Comparison of ENCODE assay signal across 11 mouse cellular contexts in genomic region chr14:103816637-103817308, GRCm38 (mm10). TPM values are rescaled to one million over a fixed set of nuclear protein-coding genes. Genes with fewer than 3 reads are reported as not detected.
DNase-seq lines count a peak whose midpoint lies in the region; ATAC-seq and TF ChIP-seq lines count a peak whose summit lies in the region.
"Had no signal": no experiment of that assay in that cellular context is flagged by ENCODE, and none has a peak within 500 bp of the region (broad histone marks: within the 10 kb centered on the region; RNA-seq: fewer than 3 reads in every experiment).

No protein-coding gene starts in this region.

- no peak overlapping the region for H3K4me3 ChIP-seq in limb, embryonic 12.5 days (replicated peaks)
- H3K4me3 ChIP-seq in limb, embryonic 10.5 days, result no peak overlapping the region
- H3K4me3 ChIP-seq in small intestine, adult 2 months (ENCODE audit: low read depth, low read length), result no peak overlapping the region
- H3K4me3 ChIP-seq: forebrain, embryonic 10.5 days; myocyte had no signal

- ATAC-seq in limb, embryonic 12.5 days (ENCODE audit: insufficient number of reproducible peaks, insufficient read depth, low FRiP score, low TSS enrichment, low read depth), result no peak

- no peak overlapping the region for H3K9ac ChIP-seq in limb, embryonic 12.5 days (replicated peaks)

- no peak for DNase-seq in limb, embryonic 10.5 days (ENCODE audit: low spot score)
- peak; percentile 33 to 43 for DNase-seq in heart, postnatal 10 days
- peak; percentile 52 to 84 for DNase-seq in kidney, postnatal 36 days
- no peak for DNase-seq in layer of hippocampus, adult 9-11 months
- no peak for DNase-seq in T-cell, adult 2 months (ENCODE audit: low spot score)
- no peak for DNase-seq in frontal cortex, postnatal 10 days (ENCODE audit: low spot score in 2 of 2)
- DNase-seq: layer of hippocampus, postnatal 36 days had no signal

- intact Hi-C loops in heart, postnatal 10 days (cut with DNase I), result loop anchor here (2.0 to 5.0 kb wide), 2 partner anchors 32 to 136 kb away; no protein-coding TSS in a partner anchor

- peaks cover 3% of the 10 kb centered on the region; the same call in 1 of the 2 replicates for H3K27me3 ChIP-seq in limb, embryonic 12.5 days
- H3K27me3 ChIP-seq in limb, embryonic 10.5 days (ENCODE audit: low read depth, poor library complexity, severe bottlenecking), result no peaks in the 10 kb centered on the region
- H3K27me3 ChIP-seq in small intestine, adult 2 months (ENCODE audit: control insufficient read depth, insufficient read depth, low read length), result no peaks in the 10 kb centered on the region

- H3K4me1 ChIP-seq in limb, embryonic 12.5 days (replicated peaks), result 0 out of 2 replicates have a peak, but pooled peaks cover 5% of the 10 kb centered on the region
- peaks cover 3% of the 10 kb centered on the region; the same call in 1 of the 2 replicates for H3K4me1 ChIP-seq in limb, embryonic 10.5 days
- H3K4me1 ChIP-seq in small intestine, adult 2 months (ENCODE audit: control insufficient read depth, insufficient read depth, insufficient read length, low read length), result no peaks in the 10 kb centered on the region; the same call in 1 of the 2 replicates

- no peak for TF ChIP-seq CTCF in small intestine, adult 2 months (IDR thresholded peaks at IDR 0.05; ENCODE audit: extremely low read depth, insufficient read length, insufficient replicate concordance, low read depth, low read length)

- 49% methylated on average over 25 of the region's 25 CpGs for WGBS in limb, embryonic 12.5 days
- WGBS in limb, embryonic 10.5 days, result 86% methylated on average over 25 of the region's 25 CpGs
- WGBS in small intestine, adult 2 months, result 70% methylated on average over 25 of the region's 25 CpGs

- no peak for TF ChIP-seq POLR2A in small intestine, adult 2 months (IDR thresholded peaks at IDR 0.05; ENCODE audit: low read depth, low read length)

- no peak overlapping the region for H3K27ac ChIP-seq in limb, embryonic 12.5 days
- no peak overlapping the region for H3K27ac ChIP-seq in limb, embryonic 10.5 days
- 0 out of 2 replicates have a peak overlapping the region, but pooled peaks have one; percentile 2 for H3K27ac ChIP-seq in small intestine, adult 2 months (ENCODE audit: insufficient read depth, low read depth, low read length)
- H3K27ac ChIP-seq: forebrain, embryonic 10.5 days had no signal

- no peaks in the 10 kb centered on the region for H3K36me3 ChIP-seq in limb, embryonic 12.5 days
- no peaks in the 10 kb centered on the region for H3K36me3 ChIP-seq in limb, embryonic 10.5 days
- H3K36me3 ChIP-seq in small intestine, adult 2 months (ENCODE audit: control insufficient read depth, insufficient read depth, low read length), result no peaks in the 10 kb centered on the region

- H3K4me2 ChIP-seq in limb, embryonic 12.5 days, result peak overlapping the region; percentile 41

- H3K9me3 ChIP-seq in limb, embryonic 12.5 days, result no peaks in the 10 kb centered on the region
- no peaks in the 10 kb centered on the region for H3K9me3 ChIP-seq in limb, embryonic 10.5 days (replicated peaks)
- H3K9me3 ChIP-seq: forebrain, embryonic 10.5 days had no signal

RNA-seq across cellular contexts. Expression of gene Ednrb, which starts 27.4 kb away (rescaled TPM):
- 10.5 and 12.5 TPM in 2 replicates for polyA plus RNA-seq in limb, embryonic 12.5 days (2016; fragmentation: Nextera tagmentation; extraction: Ambion mirVana)
- 2.6 and 4.0 TPM in 2 replicates for polyA plus RNA-seq in limb, embryonic 10.5 days (2016; fragmentation: Nextera tagmentation; extraction: Ambion mirVana)
- 10 to 100 TPM; 29.9 to 32.3 TPM for total RNA-seq in heart, postnatal 10 days (2021)
- 1.9 and 5.1 TPM in 2 replicates for polyA plus RNA-seq in small intestine, adult 2 months (2012; rRNA removed)
- polyA plus RNA-seq: myocyte had no signal

Comparison
In these comparisons a context has a peak if more than half of its experiments do, and no peak if none do; other contexts are left out.
1. DNase-seq: peak in heart, postnatal 10 days (2 of 2) and kidney, postnatal 36 days (2 of 2); none in limb, embryonic 10.5 days (single experiment), layer of hippocampus, adult 9-11 months (single experiment), T-cell, adult 2 months (single experiment) and frontal cortex, postnatal 10 days (0 of 2).